ENCODE assay signal across 8 mouse cellular contexts in genomic region chr1:182124924-182125368, GRCm38 (mm10). TPM values are rescaled to one million over a fixed set of nuclear protein-coding genes. Genes with fewer than 3 reads are reported as not detected.
DNase-seq lines count a peak whose midpoint lies in the region; ATAC-seq and TF ChIP-seq lines count a peak whose summit lies in the region.

No protein-coding gene starts in this region.

- TF ChIP-seq POLR2A in olfactory bulb, adult 2 months (IDR thresholded peaks at IDR 0.05; ENCODE audit: insufficient read depth, low read depth, low read length): no peak; the same call in 1 of the 2 replicates

- peak; percentile 93 for DNase-seq in G1E (ENCODE audit: low spot score)
- DNase-seq in cerebellum, adult 11 months: peak; percentile 66
- DNase-seq in forebrain, embryonic 14.5 days (ENCODE audit: low spot score): peak; percentile 92
- peak; percentile 70 for DNase-seq in heart, postnatal 25 days (ENCODE audit: low spot score)
- peak; percentile 64 to 77 for DNase-seq in layer of hippocampus, adult 8-10 months (ENCODE audit: low spot score in 2 of 2)
- peak; percentile 76 to 83 for DNase-seq in thymus, adult 18-20 months

- peaks cover 24% of the 10 kb centered on the region for H3K4me1 ChIP-seq in G1E (ENCODE audit: insufficient read depth, low read depth, low read length)
- peaks cover 7% of the 10 kb centered on the region for H3K4me1 ChIP-seq in forebrain, embryonic 14.5 days (ENCODE audit: control insufficient read depth, insufficient read depth, low read length)
- peaks cover 10% of the 10 kb centered on the region for H3K4me1 ChIP-seq in lung, embryonic 15.5 days
- H3K4me1 ChIP-seq in olfactory bulb, adult 2 months (ENCODE audit: control insufficient read depth, insufficient read depth, low read length): peaks cover 7% of the 10 kb centered on the region; the same call in 1 of the 2 replicates

- intact Hi-C loops in heart, postnatal 25 days (cut with DNase I): no loop called here

- peak overlapping the region; percentile 89 for H3K4me3 ChIP-seq in G1E (ENCODE audit: low read depth, low read length)
- H3K4me3 ChIP-seq in forebrain, embryonic 14.5 days (ENCODE audit: low read depth, low read length): peak overlapping the region; percentile 86
- peak overlapping the region; percentile 93 for H3K4me3 ChIP-seq in lung, embryonic 15.5 days
- H3K4me3 ChIP-seq in olfactory bulb, adult 2 months (ENCODE audit: insufficient read depth, low read depth, low read length): peak overlapping the region; percentile 81

- peak overlapping the region; percentile 65 for H3K27ac ChIP-seq in forebrain, embryonic 14.5 days (ENCODE audit: low read depth, low read length)
- H3K27ac ChIP-seq in lung, embryonic 15.5 days: peak overlapping the region; percentile 88
- H3K27ac ChIP-seq in olfactory bulb, adult 2 months (ENCODE audit: insufficient read depth, low read depth, low read length): peak overlapping the region; percentile 43; the same call in 1 of the 2 replicates

- peaks cover 41% of the 10 kb centered on the region for H3K36me3 ChIP-seq in G1E (replicated peaks)
- no peaks in the 10 kb centered on the region for H3K36me3 ChIP-seq in forebrain, embryonic 14.5 days (ENCODE audit: control insufficient read depth, insufficient read depth, low read length)
- H3K36me3 ChIP-seq in lung, embryonic 15.5 days: peaks cover 8% of the 10 kb centered on the region; the same call in 1 of the 2 replicates

- H3K9me3 ChIP-seq in G1E (replicated peaks): no peaks in the 10 kb centered on the region
- H3K9me3 ChIP-seq in forebrain, embryonic 14.5 days (replicated peaks; ENCODE audit: control insufficient read depth, low read length): no peaks in the 10 kb centered on the region
- H3K9me3 ChIP-seq in lung, embryonic 15.5 days: no peaks in the 10 kb centered on the region

- peak overlapping the region; percentile 70 for H3K4me2 ChIP-seq in forebrain, embryonic 14.5 days (ENCODE audit: low read length)
- H3K4me2 ChIP-seq in lung, embryonic 15.5 days: peak overlapping the region; percentile 65

- WGBS in forebrain, embryonic 14.5 days: under 1% methylated on average over 21 of the region's 33 CpGs
- WGBS in lung, embryonic 15.5 days: under 1% methylated on average over 33 of the region's 33 CpGs
- WGBS in olfactory bulb, adult 2 months: under 1% methylated on average over 33 of the region's 33 CpGs

- H3K9ac ChIP-seq in forebrain, embryonic 14.5 days (ENCODE audit: low read length): peak overlapping the region; percentile 75
- peak overlapping the region; percentile 80 for H3K9ac ChIP-seq in lung, embryonic 15.5 days

- H3K27me3 ChIP-seq in G1E (ENCODE audit: insufficient read depth, low read length): peaks cover 6% of the 10 kb centered on the region
- no peaks in the 10 kb centered on the region for H3K27me3 ChIP-seq in forebrain, embryonic 14.5 days (replicated peaks; ENCODE audit: control insufficient read depth, insufficient read depth, low read length)
- no peaks in the 10 kb centered on the region for H3K27me3 ChIP-seq in lung, embryonic 15.5 days

- peak; percentile 93 for ATAC-seq in G1E (ENCODE audit: extremely low read depth, insufficient number of reproducible peaks, low FRiP score, poor library complexity, severe bottlenecking)
- ATAC-seq in forebrain, embryonic 14.5 days: peak; percentile 96
- peak; percentile 94 for ATAC-seq in lung, embryonic 15.5 days (ENCODE audit: borderline replicate concordance, extremely low read depth, low FRiP score, low TSS enrichment)

- no peak for TF ChIP-seq CTCF in G1E (IDR thresholded peaks at IDR 0.05; ENCODE audit: low read depth, low read length)
- no peak for TF ChIP-seq CTCF in olfactory bulb, adult 2 months (IDR thresholded peaks at IDR 0.05; ENCODE audit: insufficient read depth, low read depth, low read length)

RNA-seq across cellular contexts. Expression of gene Srp9, which starts 0.4 kb away (rescaled TPM):
- total RNA-seq in G1E (2014; fragmentation: Nextera tagmentation) (54.2 and 59.0 TPM in 2 replicates), G1E (2017) (133 and 134 TPM in 2 replicates)
- polyA plus RNA-seq in G1E (2012): 35.5 and 37.8 TPM in 2 replicates
- 155 and 158 TPM in 2 replicates for polyA plus RNA-seq in forebrain, embryonic 14.5 days (2014; fragmentation: Nextera tagmentation; extraction: Ambion mirVana)
- total RNA-seq in heart, postnatal 25 days (2021): 10 to 100 TPM; 39.8 to 42.7 TPM
- 10 to 100 TPM; 59.2 to 68.1 (median 65.4) TPM for total RNA-seq in layer of hippocampus, adult 8-10 months (2022)
- 132 and 143 TPM in 2 replicates for polyA plus RNA-seq in lung, embryonic 15.5 days (2015; fragmentation: Nextera tagmentation; extraction: Ambion mirVana)
- polyA plus RNA-seq in olfactory bulb, adult 2 months (2012; ENCODE audit: insufficient read depth, insufficient read length, low replicate concordance, missing spikeins): not detected in 2 replicates

RNA-seq across cellular contexts. Expression of gene Vmn1r1, which starts 39.3 kb away (rescaled TPM):
- total RNA-seq in G1E (2014; fragmentation: Nextera tagmentation): not detected in 2 replicates
- 0.06 and 0.22 TPM in 2 replicates for total RNA-seq in G1E (2017)
- polyA plus RNA-seq in G1E (2012): not detected in 2 replicates
- polyA plus RNA-seq in forebrain, embryonic 14.5 days (2014; fragmentation: Nextera tagmentation; extraction: Ambion mirVana): not detected in 2 replicates
- total RNA-seq in heart, postnatal 25 days (2021): not detected
- not detected for total RNA-seq in layer of hippocampus, adult 8-10 months (2022)
- not detected in 2 replicates for polyA plus RNA-seq in lung, embryonic 15.5 days (2015; fragmentation: Nextera tagmentation; extraction: Ambion mirVana)
- polyA plus RNA-seq in olfactory bulb, adult 2 months (2012; ENCODE audit: insufficient read depth, insufficient read length, low replicate concordance, missing spikeins): not detected in 2 replicates

Comparison
In these comparisons a context has a peak if more than half of its experiments do, and no peak if none do; other contexts are left out.
1. Peak in every context shown above with its lines: DNase-seq, ATAC-seq, H3K4me3 ChIP-seq and H3K27ac ChIP-seq.
2. RNA of gene Srp9, which starts 0.4 kb away (polyA plus RNA-seq): 155 to 158 TPM in forebrain, embryonic 14.5 days, 132 to 143 TPM in lung, embryonic 15.5 days and 35.5 to 37.8 TPM in G1E; not detected in olfactory bulb, adult 2 months; every median in the first group is over 10 times any median in the second.